Mouse (Mus musculus): ENCODE results near the gene Htra1.

DNA sequence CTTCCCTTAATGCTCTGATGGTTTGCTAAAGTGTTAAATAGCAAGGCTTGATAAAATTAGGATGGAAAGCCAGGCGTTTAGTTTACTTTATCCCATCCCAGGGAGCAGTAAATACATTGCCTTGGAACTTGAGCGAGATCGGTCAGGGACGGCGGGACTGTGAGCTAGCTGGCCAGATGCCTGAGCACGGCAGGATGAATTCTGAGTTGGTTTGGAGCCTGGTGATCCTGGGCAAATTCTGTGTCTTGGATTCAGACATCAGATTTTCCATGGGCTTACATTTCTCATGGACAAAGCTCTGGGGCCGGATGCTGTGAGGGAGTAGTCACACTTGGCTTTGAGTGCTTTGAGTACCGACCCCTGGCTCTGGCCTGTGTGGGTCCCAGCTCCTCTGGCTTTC, 4.8 kb downstream of the Htra1 start:
- TF ChIP-seq CTCF (IDR thresholded peaks at IDR 0.05; ENCODE audit: borderline replicate concordance, insufficient read depth, low read depth, low read length) (no peak), POLR2A (IDR thresholded peaks at IDR 0.05; ENCODE audit: borderline replicate concordance, insufficient read depth, low read length) (no peak)

Data from cerebellum, adult 2 months (tissue).